Mouse (Mus musculus) CH12.LX (cell line): ENCODE results near the gene Vps35l. TPM values are rescaled to one million over a fixed set of nuclear protein-coding genes. Genes with fewer than 3 reads are reported as not detected.

Experiments
- DNase-seq: peaks from one replicate; pipeline ENCODE4 v3.0.0-alpha.2; 2013; ENCODE audit errors: extremely low read depth
- H3K27ac ChIP-seq: 2 replicates; pipeline ENCODE4 v1.5.1; 2012; ENCODE audit warnings: low read depth, mild to moderate bottlenecking, control low read depth, moderate library complexity; ENCODE audit not compliant: insufficient read depth
- H3K27me3 ChIP-seq: replicated peaks from 2 replicates; pipeline ENCODE3; 2012; ENCODE audit warnings: inconsistent platforms
- H3K36me3 ChIP-seq, 2 experiments: replicated peaks in 1 of 2; 2 replicates each; pipeline versions ENCODE3 to v1.6.1; 2012; ENCODE audit warnings: inconsistent platforms in 1 of 2, low read length in 1 of 2, mild to moderate bottlenecking in 1 of 2, mixed read lengths in 1 of 2, moderate library complexity in 1 of 2; ENCODE audit not compliant: control insufficient read depth in 1 of 2, insufficient read depth in 1 of 2
- H3K4me1 ChIP-seq, 2 experiments: 2 replicates each; pipeline ENCODE4 v1.6.1; 2012; ENCODE audit warnings: inconsistent platforms in 1 of 2, moderate library complexity in 1 of 2; ENCODE audit not compliant: insufficient read depth in 2 of 2, control insufficient read depth in 1 of 2
- H3K4me2 ChIP-seq: 2 replicates; pipeline ENCODE4 v1.6.1; 2012; ENCODE audit warnings: low read depth, mild to moderate bottlenecking, control low read depth; ENCODE audit not compliant: poor library complexity, insufficient read depth, severe bottlenecking
- H3K4me3 ChIP-seq, 3 experiments: fragments of 150-350 bp in 1 of 3; sonication (generic) in 1 of 3; replicated peaks in 1 of 3; 2 replicates each; pipeline versions ENCODE3 to v1.5.1; 2011 to 2012; ENCODE audit warnings: low read depth in 2 of 3, low read length in 2 of 3, mild to moderate bottlenecking in 2 of 3, moderate library complexity in 2 of 3, control low read depth in 1 of 3, improper control_type of control experiment in 1 of 3, inconsistent platforms in 1 of 3, mixed read lengths in 1 of 3; ENCODE audit not compliant: poor library complexity in 1 of 3
- H3K79me2 ChIP-seq: replicated peaks from 2 replicates; pipeline ENCODE4 v1.6.1; 2012; ENCODE audit warnings: mild to moderate bottlenecking, moderate library complexity; ENCODE audit not compliant: control insufficient read depth, poor library complexity, insufficient read depth, severe bottlenecking; ENCODE audit errors: extremely low read depth
- H3K9ac ChIP-seq: 2 replicates; pipeline ENCODE4 v1.6.1; 2012; ENCODE audit warnings: low read depth, mild to moderate bottlenecking, control low read depth, moderate library complexity; ENCODE audit not compliant: insufficient read depth
- H3K9me3 ChIP-seq: replicated peaks from 2 replicates; pipeline ENCODE3; 2012; ENCODE audit warnings: low read length, inconsistent platforms, mixed read lengths
- CHD1 ChIP-seq: IDR thresholded peaks from 2 replicates; pipeline ENCODE4 v1.6.1; 2012; ENCODE audit warnings: low read depth, low read length, improper control_type of control experiment, inconsistent platforms
- CHD2 ChIP-seq: IDR thresholded peaks from 2 replicates; pipeline ENCODE4 v1.6.1; 2011; ENCODE audit warnings: low read length, improper control_type of control experiment
- CTCF ChIP-seq, 2 experiments: IDR thresholded peaks in 1 of 2; conservative IDR thresholded peaks in 1 of 2; 2 replicates each; pipeline ENCODE4 v1.5.1; 2011 to 2012; ENCODE audit warnings: low read depth in 2 of 2, low read length in 2 of 2, improper control_type of control experiment in 1 of 2, inconsistent platforms in 1 of 2, mild to moderate bottlenecking in 1 of 2, moderate library complexity in 1 of 2
- E2F4 ChIP-seq: IDR thresholded peaks from 2 replicates; pipeline ENCODE4 v1.6.1; 2011; ENCODE audit warnings: low read depth, low read length, improper control_type of control experiment; ENCODE audit not compliant: insufficient replicate concordance
- EP300 ChIP-seq: IDR thresholded peaks from 2 replicates; pipeline ENCODE4 v1.6.1; 2011; ENCODE audit warnings: low read length, improper control_type of control experiment
- ETS1 ChIP-seq: conservative IDR thresholded peaks from 2 replicates; pipeline ENCODE4 v1.6.1; 2012; ENCODE audit warnings: low read depth, mild to moderate bottlenecking, inconsistent platforms, low read length, improper control_type of control experiment, moderate library complexity
- HCFC1 ChIP-seq: IDR thresholded peaks from 2 replicates; pipeline ENCODE4 v1.6.1; 2012; ENCODE audit warnings: low read depth, mild to moderate bottlenecking, inconsistent platforms, low read length, improper control_type of control experiment
- JUND ChIP-seq: conservative IDR thresholded peaks from 2 replicates; pipeline ENCODE4 v1.6.1; 2011; ENCODE audit warnings: low read depth, low read length, improper control_type of control experiment
- MAFK ChIP-seq: IDR thresholded peaks from 2 replicates; pipeline ENCODE4 v1.6.1; 2011; ENCODE audit warnings: low read length, improper control_type of control experiment; ENCODE audit not compliant: insufficient replicate concordance
- MAX ChIP-seq: IDR thresholded peaks from 2 replicates; pipeline ENCODE4 v1.6.1; 2011; ENCODE audit warnings: low read length, improper control_type of control experiment
- MAZ ChIP-seq: IDR thresholded peaks from 2 replicates; pipeline ENCODE4 v1.6.1; 2012; ENCODE audit warnings: low read depth, mild to moderate bottlenecking, inconsistent platforms, low read length, improper control_type of control experiment, moderate library complexity
- MEF2A ChIP-seq: IDR thresholded peaks from 2 replicates; pipeline ENCODE4 v1.6.1; 2014; ENCODE audit warnings: low read depth, mild to moderate bottlenecking, inconsistent platforms, low read length, improper control_type of control experiment, borderline replicate concordance
- MXI1 ChIP-seq: IDR thresholded peaks from 2 replicates; pipeline ENCODE4 v1.6.1; 2011; ENCODE audit warnings: mild to moderate bottlenecking, low read depth, low read length, improper control_type of control experiment
- MYC ChIP-seq: IDR thresholded peaks from 2 replicates; pipeline ENCODE4 v1.6.1; 2011; ENCODE audit warnings: low read depth, mild to moderate bottlenecking, improper control_type of control experiment, low read length
- PAX5 ChIP-seq: IDR thresholded peaks from 2 replicates; pipeline ENCODE4 v1.6.1; 2012; ENCODE audit warnings: low read length, inconsistent platforms, mixed read lengths
- POLR2A ChIP-seq: IDR thresholded peaks from 2 replicates; pipeline ENCODE4 v1.6.1; 2011; ENCODE audit warnings: low read depth, mild to moderate bottlenecking, improper control_type of control experiment, low read length
- RAD21 ChIP-seq: IDR thresholded peaks from 2 replicates; pipeline ENCODE4 v1.6.1; 2011; ENCODE audit warnings: low read depth, mild to moderate bottlenecking, low read length, improper control_type of control experiment, moderate library complexity
- TBP ChIP-seq: conservative IDR thresholded peaks from 2 replicates; pipeline ENCODE4 v1.6.1; 2011; ENCODE audit warnings: low read depth, low read length, improper control_type of control experiment
- TCF12 ChIP-seq: IDR thresholded peaks from 2 replicates; pipeline ENCODE4 v1.6.1; 2014; ENCODE audit warnings: low read depth, mild to moderate bottlenecking, inconsistent platforms, low read length, improper control_type of control experiment
- UBTF ChIP-seq: IDR thresholded peaks from 2 replicates; pipeline ENCODE4 v1.6.1; 2012; ENCODE audit warnings: low read depth, mild to moderate bottlenecking, inconsistent platforms, low read length, improper control_type of control experiment, moderate library complexity
- USF1 ChIP-seq: IDR thresholded peaks from 2 replicates; pipeline ENCODE4 v1.6.1; 2014; ENCODE audit warnings: low read depth, mild to moderate bottlenecking, inconsistent platforms, low read length, improper control_type of control experiment
- USF2 ChIP-seq: conservative IDR thresholded peaks from 2 replicates; pipeline ENCODE4 v1.6.1; 2011; ENCODE audit warnings: low read depth, low read length, improper control_type of control experiment
- ZMIZ1 ChIP-seq: IDR thresholded peaks from 2 replicates; pipeline ENCODE4 v1.6.1; 2012; ENCODE audit warnings: low read depth, mild to moderate bottlenecking, inconsistent platforms, low read length, improper control_type of control experiment
- ZNF384 ChIP-seq: IDR thresholded peaks from 2 replicates; pipeline ENCODE4 v1.6.1; 2012; ENCODE audit warnings: low read depth, low read length, improper control_type of control experiment, inconsistent platforms
- dilution Hi-C: fragments of 300-500 bp; cut with MboI; formaldehyde crosslinking; loops from 2 replicates; pipeline ENCODE4 v1.14.3; 2020; ENCODE audit warnings: low sequenced_read_pairs; ENCODE audit not compliant: extremely low pct_unique_long_range_greater_than_20kb, extremely low pct_ligation_motif_present
- in situ Hi-C: fragments of 300-500 bp; cut with MboI; formaldehyde crosslinking; loops from 3 replicates; pipeline ENCODE4 v1.14.3; 2019; ENCODE audit warnings: low sequenced_read_pairs, low pct_ligation_motif_present, low pct_unique_long_range_greater_than_20kb, mixed read lengths
- polyA plus RNA-seq: library from polyadenylated mRNA; unstranded; fragments of >175 nt; gene quantifications from 2 replicates; pipeline ENCODE4 v1.2.1, GENCODE M21; 2012; ENCODE audit warnings: low read depth; ENCODE audit not compliant: insufficient read length
- total RNA-seq, 2 experiments: library from RNA; depleted of rRNA; stranded (reverse); fragments of 300-350 nt in 1 of 2; fragments of >200 nt in 1 of 2; gene quantifications; 2 replicates each; pipeline ENCODE4 v1.2.3; 2012 to 2014

Vps35l gene
- total and polyA plus RNA-seq, 3 experiments = 43.9 to 57.7 (median 54.7) TPM

- peak; percentile 13 for DNase-seq
- H3K27ac ChIP-seq = no peak overlapping the region
- no peak for TF ChIP-seq TBP
- TF ChIP-seq UBTF = no peak
- no peak for TF ChIP-seq POLR2A
- TF ChIP-seq USF2 = no peak
- no peak for TF ChIP-seq EP300
- no peak for TF ChIP-seq TCF12
- TF ChIP-seq MXI1 = no peak
- no peak for TF ChIP-seq CHD1
- no peak for TF ChIP-seq MEF2A
- TF ChIP-seq MAX = no peak
- TF ChIP-seq E2F4 = no peak
- TF ChIP-seq PAX5 = no peak
- TF ChIP-seq RAD21 = no peak
- TF ChIP-seq ETS1 = no peak
- no peak for TF ChIP-seq ZMIZ1
Measured at GRCm38 (mm10) chr7:118850676-118851290, 110.8 kb downstream of the Vps35l start.

GRCm38 (mm10) chr7:118851571-118851970 lies 111.5 kb downstream of the Vps35l start:
- H3K9me3 ChIP-seq = no peaks in the 10 kb centered on the region
- dilution Hi-C loops = no loop called here
- peaks cover 3 to 51% of the 10 kb centered on the region in 2 experiments; a peak in 2 of 4 replicates for H3K4me1 ChIP-seq
- TF ChIP-seq USF2 (no peak), POLR2A (no peak), JUND (no peak), USF1 (no peak), CHD2 (no peak), PAX5 (no peak), HCFC1 (no peak), RAD21 (no peak), TBP (no peak), ZMIZ1 (no peak), CTCF (conservative IDR thresholded peaks at IDR 0.05 in 1 of 2, IDR thresholded peaks at IDR 0.05 in 1 of 2; ENCODE audit: low read depth in 2 of 2, low read length in 2 of 2) (no peak), MAFK (no peak), MYC (no peak), CHD1 (no peak), ZNF384 (no peak), MAZ (no peak), TCF12 (no peak), MAX (no peak)
- no peaks in the 10 kb centered on the region for H3K27me3 ChIP-seq
- H3K9ac ChIP-seq = no peak overlapping the region
- H3K27ac ChIP-seq = no peak overlapping the region
- H3K4me2 ChIP-seq = no peak overlapping the region
- H3K4me3 ChIP-seq = no peak overlapping the region
- peaks cover 35% of the 10 kb centered on the region for H3K79me2 ChIP-seq
- H3K36me3 ChIP-seq = peaks cover 61 to 76% of the 10 kb centered on the region in 2 experiments
- in situ Hi-C loops = loop anchor here (10.0 kb wide), 1 partner anchor 143 kb away; the partner anchor contains the start of gene Gprc5b
- no peak for DNase-seq

More at GRCm38 (mm10) chr7:118850676-118851290, 110.8 kb downstream of the Vps35l start:
- H3K9me3 ChIP-seq = no peaks in the 10 kb centered on the region
- peaks cover 0 to 47% of the 10 kb centered on the region in 2 experiments; a peak in 2 of 4 replicates for H3K4me1 ChIP-seq
- no peak overlapping the region for H3K4me3 ChIP-seq
- peaks cover 68 to 84% of the 10 kb centered on the region in 2 experiments for H3K36me3 ChIP-seq
- no peaks in the 10 kb centered on the region for H3K27me3 ChIP-seq
- no peak overlapping the region for H3K4me2 ChIP-seq
- H3K79me2 ChIP-seq = peaks cover 35% of the 10 kb centered on the region
- in situ Hi-C loops = loop anchor here (10.0 kb wide), 1 partner anchor 144 kb away; the partner anchor contains the start of gene Gprc5b
- H3K9ac ChIP-seq = no peak overlapping the region
- dilution Hi-C loops = no loop called here
